Mouse (Mus musculus): ENCODE data around the gene Gm29666.

Gene Gm29666

GRCm38 (mm10) chr15:84919938-84920337 is at the start of gene Gm29666:
TSS of gene Gm29666 (minus strand) at chr15:84920038.
- in situ Hi-C loops (cut with MboI; ENCODE audit: unreplicated experiment in 2 of 2) = loop anchor here (5.0 to 10.0 kb wide), 7 partner anchors 63 to 243 kb away; partner anchors contain the start of gene Phf21b (in 2 of the 2)

- in situ Hi-C loops (cut with MboI; ENCODE audit: unreplicated experiment in 2 of 2) = no loop called here
Measured at GRCm38 (mm10) chr15:84968534-84968933, 48.7 kb upstream of the Gm29666 start.

GRCm38 (mm10) chr15:84965575-84966360 is 45.9 kb upstream of the Gm29666 start:
- in situ Hi-C loops (cut with MboI; ENCODE audit: unreplicated experiment in 2 of 2) = no loop called here

- in situ Hi-C loops (cut with MboI; ENCODE audit: unreplicated experiment in 2 of 2) = no loop called here
Measured at GRCm38 (mm10) chr15:84964771-84965170, 44.9 kb upstream of the Gm29666 start.

- in situ Hi-C loops (cut with MboI; ENCODE audit: unreplicated experiment in 2 of 2) = no loop called here
Measured at GRCm38 (mm10) chr15:84962518-84962917, 42.7 kb upstream of the Gm29666 start.

- in situ Hi-C loops (cut with MboI; ENCODE audit: unreplicated experiment in 2 of 2) = no loop called here
Measured at GRCm38 (mm10) chr15:84960692-84961091, 40.9 kb upstream of the Gm29666 start.

GRCm38 (mm10) chr15:84959891-84960290 is 40.1 kb upstream of the Gm29666 start:
- in situ Hi-C loops (cut with MboI; ENCODE audit: unreplicated experiment in 2 of 2) = no loop called here

GRCm38 (mm10) chr15:84958331-84958730 is 38.5 kb upstream of the Gm29666 start:
- in situ Hi-C loops (cut with MboI; ENCODE audit: unreplicated experiment in 2 of 2) = no loop called here

GRCm38 (mm10) chr15:84957851-84958250 is 38.0 kb upstream of the Gm29666 start:
- in situ Hi-C loops (cut with MboI; ENCODE audit: unreplicated experiment in 2 of 2) = no loop called here

GRCm38 (mm10) chr15:84953259-84953658 is 33.4 kb upstream of the Gm29666 start:
- in situ Hi-C loops (cut with MboI; ENCODE audit: unreplicated experiment in 2 of 2) = no loop called here

GRCm38 (mm10) chr15:84950053-84950452 is 30.2 kb upstream of the Gm29666 start:
- in situ Hi-C loops (cut with MboI; ENCODE audit: unreplicated experiment in 2 of 2) = no loop called here

- in situ Hi-C loops (cut with MboI; ENCODE audit: unreplicated experiment in 2 of 2) = no loop called here
Measured at GRCm38 (mm10) chr15:84948990-84949389, 29.2 kb upstream of the Gm29666 start.

GRCm38 (mm10) chr15:84944319-84944718 is 24.5 kb upstream of the Gm29666 start:
- in situ Hi-C loops (cut with MboI; ENCODE audit: unreplicated experiment in 2 of 2) = no loop called here

GRCm38 (mm10) chr15:84942647-84943285 is 22.9 kb upstream of the Gm29666 start:
- in situ Hi-C loops (cut with MboI; ENCODE audit: unreplicated experiment in 2 of 2) = no loop called here

- in situ Hi-C loops (cut with MboI; ENCODE audit: unreplicated experiment in 2 of 2) = no loop called here
Measured at GRCm38 (mm10) chr15:84940102-84940501, 20.3 kb upstream of the Gm29666 start.

GRCm38 (mm10) chr15:84934901-84935300 is 15.1 kb upstream of the Gm29666 start:
- in situ Hi-C loops (cut with MboI; ENCODE audit: unreplicated experiment in 2 of 2) = loop anchor here in 1 of 2 experiments (5.0 kb wide), 1 partner anchor 107 kb away; no protein-coding TSS in a partner anchor

GRCm38 (mm10) chr15:84932351-84932750 is 12.5 kb upstream of the Gm29666 start:
- in situ Hi-C loops (cut with MboI; ENCODE audit: unreplicated experiment in 2 of 2) = loop anchor here in 1 of 2 experiments (5.0 kb wide), 1 partner anchor 110 kb away; no protein-coding TSS in a partner anchor

GRCm38 (mm10) chr15:84925495-84926018 is 5.7 kb upstream of the Gm29666 start:
- in situ Hi-C loops (cut with MboI; ENCODE audit: unreplicated experiment in 2 of 2) = loop anchor here (5.0 to 10.0 kb wide), 5 partner anchors 72 to 241 kb away; no protein-coding TSS in a partner anchor

GRCm38 (mm10) chr15:84924781-84925315 is 5.0 kb upstream of the Gm29666 start:
- in situ Hi-C loops (cut with MboI; ENCODE audit: unreplicated experiment in 2 of 2) = loop anchor here (5.0 to 10.0 kb wide), 8 partner anchors 68 to 248 kb away; partner anchors contain the start of gene Phf21b (in 2 of the 2)

GRCm38 (mm10) chr15:84923508-84924181 is 3.8 kb upstream of the Gm29666 start:
- in situ Hi-C loops (cut with MboI; ENCODE audit: unreplicated experiment in 2 of 2) = loop anchor here (5.0 to 10.0 kb wide), 7 partner anchors 66 to 246 kb away; partner anchors contain the start of gene Phf21b (in 2 of the 2)

Data from v-Abl transformed pro-B cells (cell line).